In genomic region chr16:93306951-93307350, GRCm38 (mm10) we compare ENCODE assay signal across 22 mouse cellular contexts.
"Had no signal": no experiment of that assay in that cellular context is flagged by ENCODE, and none has a peak within 500 bp of the region (broad histone marks: within the 10 kb centered on the region; RNA-seq: fewer than 3 reads in every experiment).

No protein-coding gene starts in this region.

- H3K9me3 ChIP-seq: hindbrain, embryonic 13.5 days; hindbrain, embryonic 15.5 days; limb, embryonic 15.5 days had no signal

- H3K4me3 ChIP-seq: heart, adult 2 months; heart, embryonic 12.5 days; hindbrain, embryonic 13.5 days; hindbrain, embryonic 15.5 days; kidney, embryonic 15.5 days; limb, embryonic 13.5 days; limb, embryonic 15.5 days; liver, embryonic 12.5 days had no signal

- H3K4me1 ChIP-seq: heart, embryonic 12.5 days; hindbrain, embryonic 13.5 days; hindbrain, embryonic 15.5 days; liver, embryonic 12.5 days had no signal

- DNase-seq: gastrocnemius, postnatal 14 days; gastrocnemius, postnatal 36 days; heart, adult 2 months; heart, postnatal 10 days; heart, postnatal 36 days; kidney, adult 11 months; kidney, adult 2 months; kidney, adult 9 months; kidney, postnatal 14 days; kidney, postnatal 36 days; layer of hippocampus, adult 9-11 months; layer of hippocampus, postnatal 36 days; left cerebral cortex, postnatal 4 days had no signal

- H3K27me3 ChIP-seq: hindbrain, embryonic 13.5 days; hindbrain, embryonic 15.5 days; limb, embryonic 13.5 days; limb, embryonic 15.5 days had no signal

- H3K27ac ChIP-seq: heart, adult 2 months; hindbrain, embryonic 13.5 days; hindbrain, embryonic 15.5 days; hindbrain, postnatal 0 days; kidney, embryonic 15.5 days; kidney, postnatal 0 days; limb, embryonic 13.5 days; limb, embryonic 15.5 days; liver, embryonic 12.5 days had no signal

- H3K36me3 ChIP-seq: heart, embryonic 12.5 days; hindbrain, embryonic 13.5 days; hindbrain, embryonic 15.5 days; kidney, embryonic 15.5 days; limb, embryonic 13.5 days; limb, embryonic 15.5 days; liver, embryonic 12.5 days had no signal
